Mouse (Mus musculus): ENCODE measurements at regions not wholly inside any gene's neighbourhood (a gene's known extent, or its start where the extent isn't known, plus 50 kb on each side); places are given as distances from the start of the nearest gene placed in this dataset.

DNA sequence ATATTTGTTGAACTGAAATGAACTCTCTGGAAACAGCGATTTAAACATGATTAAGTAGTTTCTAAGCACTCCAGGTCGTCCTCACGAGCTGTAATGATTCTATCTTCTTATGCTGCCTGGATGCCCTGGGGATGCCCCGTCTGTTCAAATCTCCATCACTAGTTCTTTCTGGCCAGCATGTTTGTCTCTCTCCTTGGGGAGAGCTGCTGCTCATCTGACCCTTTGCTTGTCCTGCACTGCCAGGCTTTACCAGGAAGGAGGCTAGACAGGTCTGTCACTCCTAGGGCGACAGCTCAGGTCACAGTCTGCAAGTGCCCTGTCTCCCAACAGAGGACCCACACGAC lies 155.1 kb downstream of the Irx2 start:
- TF ChIP-seq POLR2A (IDR thresholded peaks at IDR 0.05; ENCODE audit: low read depth, low read length): no peak
- TF ChIP-seq CTCF (IDR thresholded peaks at IDR 0.05; ENCODE audit: borderline replicate concordance, insufficient read depth, low read length): no peak
